Mouse (Mus musculus) G1E-ER4 (cell line): ENCODE measurements around the gene D17H6S53E. TPM values are rescaled to one million over a fixed set of nuclear protein-coding genes. Genes with fewer than 3 reads are reported as not detected.

Source experiments
- GATA1 ChIP-seq: IDR thresholded peaks from one replicate; pipeline ENCODE4 v1.8.0; 2012; ENCODE audit warnings: low read length, inconsistent platforms
- polyA plus RNA-seq: library from polyadenylated mRNA; stranded (reverse); fragments of >175 nt; gene quantifications from 2 replicates; pipeline ENCODE4 v1.2.3, GENCODE M21; 2012

Gene D17H6S53E
- polyA plus RNA-seq, 1 experiment = 13.3 TPM

GRCm38 (mm10) chr17:35175968-35176367 lies 49.8 kb downstream of the D17H6S53E start, which contains the start of gene Aif1:
TSS of gene Aif1 (minus strand) at chr17:35176068.
- no peak for TF ChIP-seq GATA1

Other genes with a start within 250 kb of the D17H6S53E start
- gene Zbtb12, start 246.9 kb upstream of the D17H6S53E start, polyA plus RNA-seq = 24.4 and 27.6 TPM in 2 replicates
- not detected in 2 replicates for gene Gm20547, start 244.3 kb upstream of the D17H6S53E start, polyA plus RNA-seq
- gene C2, start 228.1 kb upstream of the D17H6S53E start, polyA plus RNA-seq = 0.49 and 1.3 TPM in 2 replicates
- gene Ehmt2, start 227.9 kb upstream of the D17H6S53E start, polyA plus RNA-seq = 352 and 449 TPM in 2 replicates
- gene Slc44a4, start 211.9 kb upstream of the D17H6S53E start, polyA plus RNA-seq = not detected in 2 replicates
- gene Neu1, start 195.1 kb upstream of the D17H6S53E start, polyA plus RNA-seq = 12.3 and 17.6 TPM in 2 replicates
- 0.33 and 0.36 TPM in 2 replicates for gene Hspa1b, start 167.1 kb upstream of the D17H6S53E start, polyA plus RNA-seq
- 0.12 TPM in 1 of 2 replicates, not detected in the other for gene Gm20481, start 156.5 kb upstream of the D17H6S53E start, polyA plus RNA-seq
- not detected in 2 replicates for gene Hspa1a, start 154.2 kb upstream of the D17H6S53E start, polyA plus RNA-seq
- gene Hspa1l, start 153.7 kb upstream of the D17H6S53E start, polyA plus RNA-seq = 0.02 TPM in 1 of 2 replicates, not detected in the other
- gene Lsm2, start 144.5 kb upstream of the D17H6S53E start, polyA plus RNA-seq = 309 and 320 TPM in 2 replicates
- gene Vars, start 125.4 kb upstream of the D17H6S53E start, polyA plus RNA-seq = 965 and 1,080 TPM in 2 replicates
- 1.0 and 1.4 TPM in 2 replicates for gene Vwa7, start 109.8 kb upstream of the D17H6S53E start, polyA plus RNA-seq
- gene Sapcd1, start 98.4 kb upstream of the D17H6S53E start, polyA plus RNA-seq = 40.3 and 64.9 TPM in 2 replicates
- gene Msh5, start 79.6 kb upstream of the D17H6S53E start, polyA plus RNA-seq = 7.0 and 7.1 TPM in 2 replicates
- 168 and 216 TPM in 2 replicates for gene Clic1, start 76.4 kb upstream of the D17H6S53E start, polyA plus RNA-seq
- 156 and 185 TPM in 2 replicates for gene Ddah2, start 67.3 kb upstream of the D17H6S53E start, polyA plus RNA-seq
- not detected in 2 replicates for gene Ly6g6c, start 61.0 kb upstream of the D17H6S53E start, polyA plus RNA-seq
- not detected in 2 replicates for gene Mpig6b, start 60.2 kb upstream of the D17H6S53E start, polyA plus RNA-seq
- gene Ly6g6e, start 49.5 kb upstream of the D17H6S53E start, polyA plus RNA-seq = not detected in 2 replicates
- gene Ly6g6d, start 48.3 kb upstream of the D17H6S53E start, polyA plus RNA-seq = 0.22 TPM in 1 of 2 replicates, not detected in the other
- 0.05 and 0.06 TPM in 2 replicates for gene Ly6g6f, start 40.8 kb upstream of the D17H6S53E start, polyA plus RNA-seq
- 112 and 148 TPM in 2 replicates for gene Abhd16a, start 37.1 kb upstream of the D17H6S53E start, polyA plus RNA-seq
- not detected in 2 replicates for gene Ly6g5c, start 18.1 kb upstream of the D17H6S53E start, polyA plus RNA-seq
- 0.08 and 0.15 TPM in 2 replicates for gene Ly6g5b, start 10.9 kb upstream of the D17H6S53E start, polyA plus RNA-seq
- gene Gpank1, start 4.9 kb upstream of the D17H6S53E start, polyA plus RNA-seq = 62.0 and 85.8 TPM in 2 replicates
- 66.1 and 68.9 TPM in 2 replicates for gene Csnk2b, start 4.3 kb upstream of the D17H6S53E start, polyA plus RNA-seq
- gene Apom, start 5.7 kb downstream of the D17H6S53E start, polyA plus RNA-seq = 0.23 and 0.27 TPM in 2 replicates
- 685 and 826 TPM in 2 replicates for gene Bag6, start 8.8 kb downstream of the D17H6S53E start, polyA plus RNA-seq
- 1,478 and 1,496 TPM in 2 replicates for gene Prrc2a, start 38.5 kb downstream of the D17H6S53E start, polyA plus RNA-seq
- gene Aif1, start 49.7 kb downstream of the D17H6S53E start, polyA plus RNA-seq = not detected in 2 replicates
- 0.39 and 0.49 TPM in 2 replicates for gene Lst1, start 62.1 kb downstream of the D17H6S53E start, polyA plus RNA-seq
- gene Ltb, start 68.1 kb downstream of the D17H6S53E start, polyA plus RNA-seq = 0.09 and 0.12 TPM in 2 replicates
- not detected in 2 replicates for gene Tnf, start 75.6 kb downstream of the D17H6S53E start, polyA plus RNA-seq
- gene Lta, start 79.0 kb downstream of the D17H6S53E start, polyA plus RNA-seq = not detected in 2 replicates
- gene Gm16181, start 94.5 kb downstream of the D17H6S53E start, polyA plus RNA-seq = not detected in 2 replicates
- 2.2 and 2.7 TPM in 2 replicates for gene Atp6v1g2, start 107.3 kb downstream of the D17H6S53E start, polyA plus RNA-seq
- gene Nfkbil1, start 109.4 kb downstream of the D17H6S53E start, polyA plus RNA-seq = 39.6 and 44.3 TPM in 2 replicates
- gene Ddx39b, start 115.4 kb downstream of the D17H6S53E start, polyA plus RNA-seq = 326 and 338 TPM in 2 replicates
- gene H2-D1, start 136.4 kb downstream of the D17H6S53E start, polyA plus RNA-seq = 56.7 and 69.0 TPM in 2 replicates
- gene H2-Q1, start 194.0 kb downstream of the D17H6S53E start, polyA plus RNA-seq = not detected in 2 replicates
- not detected in 2 replicates for gene H2-Q2, start 215.9 kb downstream of the D17H6S53E start, polyA plus RNA-seq